In genomic region chr9:63834416-63834815, GRCm38 (mm10) we compare ENCODE assay signal across 23 mouse cellular contexts.
"Had no signal": no experiment of that assay in that cellular context is flagged by ENCODE, and none has a peak within 500 bp of the region (broad histone marks: within the 10 kb centered on the region; RNA-seq: fewer than 3 reads in every experiment).

No protein-coding gene starts in this region.

- H3K4me3 ChIP-seq: embryonic facial prominence, embryonic 10.5 days; embryonic facial prominence, embryonic 12.5 days; embryonic facial prominence, embryonic 13.5 days; embryonic facial prominence, embryonic 15.5 days; erythroblast, embryonic 14.5 days; forebrain, embryonic 10.5 days; forebrain, embryonic 12.5 days; forebrain, embryonic 13.5 days; forebrain, embryonic 15.5 days; gastrocnemius, adult 2 months; heart, adult 2 months; heart, embryonic 10.5 days had no signal

- H3K27me3 ChIP-seq: embryonic facial prominence, embryonic 12.5 days; embryonic facial prominence, embryonic 13.5 days; embryonic facial prominence, embryonic 15.5 days; forebrain, embryonic 15.5 days had no signal

- H3K4me1 ChIP-seq: forebrain, embryonic 15.5 days had no signal

- H3K27ac ChIP-seq: embryonic facial prominence, embryonic 10.5 days; embryonic facial prominence, embryonic 12.5 days; embryonic facial prominence, embryonic 13.5 days; embryonic facial prominence, embryonic 15.5 days; forebrain, embryonic 10.5 days; forebrain, embryonic 12.5 days; forebrain, embryonic 13.5 days; forebrain, embryonic 15.5 days; gastrocnemius, adult 2 months; heart, adult 2 months; heart, embryonic 10.5 days had no signal

- DNase-seq: cerebellum, adult 9-10 months; cerebellum, postnatal 25 days; cerebellum, postnatal 36 days; embryo, embryonic 11 days; forebrain, postnatal 0 days; gastrocnemius, adult 2 months; gastrocnemius, postnatal 10 days; gastrocnemius, postnatal 14 days; gastrocnemius, postnatal 25 days; gastrocnemius, postnatal 36 days; heart, adult 11 months; heart, adult 18-20 months; heart, adult 2 months had no signal
